Mouse (Mus musculus) heart, embryonic 11.5 days (tissue): ENCODE measurements around the gene Bloc1s1. TPM values are rescaled to one million over a fixed set of nuclear protein-coding genes. Genes with fewer than 3 reads are reported as not detected.
A peak's percentile ranks its signal among the peaks of the same experiment; 100 is the strongest.

ENCODE experiments used
- ATAC-seq: fragments of 200-750 bp; cut with Nextera tagmentation; replicated peaks from 2 replicates; pipeline ENCODE4 v1.8.0; 2017; ENCODE audit warnings: moderate library complexity; ENCODE audit not compliant: insufficient number of reproducible peaks, low FRiP score, low TSS enrichment
- H3K27ac ChIP-seq: fragments of 300-500 bp; sonication (generic); 2 replicates; pipeline ENCODE4 v1.5.1; 2014; ENCODE audit warnings: mild to moderate bottlenecking, low read depth, low read length
- H3K27me3 ChIP-seq: fragments of 300-500 bp; sonication (generic); 2 replicates; pipeline ENCODE4 v1.6.1; 2014; ENCODE audit warnings: mild to moderate bottlenecking, low read length, mixed read lengths; ENCODE audit not compliant: control insufficient read depth, insufficient read depth
- H3K36me3 ChIP-seq: fragments of 300-500 bp; sonication (generic); 2 replicates; pipeline ENCODE4 v1.6.1; 2014; ENCODE audit warnings: mild to moderate bottlenecking, low read length, moderate library complexity, mixed read lengths; ENCODE audit not compliant: control insufficient read depth, insufficient read depth
- H3K4me1 ChIP-seq: fragments of 300-500 bp; sonication (generic); 2 replicates; pipeline ENCODE4 v1.6.1; 2014; ENCODE audit warnings: low read length; ENCODE audit not compliant: control insufficient read depth, insufficient read depth
- H3K4me2 ChIP-seq: fragments of 300-500 bp; sonication (generic); 2 replicates; pipeline ENCODE4 v1.6.1; 2014; ENCODE audit warnings: mild to moderate bottlenecking, moderate library complexity
- H3K4me3 ChIP-seq: fragments of 300-500 bp; sonication (generic); 2 replicates; pipeline ENCODE4 v1.5.1; 2014; ENCODE audit warnings: low read depth, low read length
- H3K9ac ChIP-seq: fragments of 300-500 bp; sonication (generic); 2 replicates; pipeline ENCODE4 v1.6.1; 2014; ENCODE audit warnings: mild to moderate bottlenecking, low read depth, low read length, moderate library complexity
- H3K9me3 ChIP-seq: fragments of 300-500 bp; sonication (generic); replicated peaks from 2 replicates; pipeline ENCODE4 v1.6.1; 2016; ENCODE audit warnings: low read length; ENCODE audit not compliant: control insufficient read depth
- WGBS: fragments of 180-500 bp; shearing (Covaris S2); extraction: QIAGEN DNeasy Blood & Tissue Kit; methylation state at CpG from one replicate; pipeline ENCODE4 v1.1.7; 2014; ENCODE audit not compliant: insufficient replicate concordance; 5-methylcytosine and 5-hydroxymethylcytosine counted together
- polyA plus RNA-seq: library from polyadenylated mRNA; unstranded; fragments of >200 nt; fragmentation: Nextera tagmentation; extraction: Ambion mirVana; gene quantifications from 2 replicates; pipeline ENCODE4 v1.2.1, GENCODE M21; 2014

Bloc1s1 gene
- polyA plus RNA-seq, 1 experiment from 2014 or later, result 206 TPM

DNA sequence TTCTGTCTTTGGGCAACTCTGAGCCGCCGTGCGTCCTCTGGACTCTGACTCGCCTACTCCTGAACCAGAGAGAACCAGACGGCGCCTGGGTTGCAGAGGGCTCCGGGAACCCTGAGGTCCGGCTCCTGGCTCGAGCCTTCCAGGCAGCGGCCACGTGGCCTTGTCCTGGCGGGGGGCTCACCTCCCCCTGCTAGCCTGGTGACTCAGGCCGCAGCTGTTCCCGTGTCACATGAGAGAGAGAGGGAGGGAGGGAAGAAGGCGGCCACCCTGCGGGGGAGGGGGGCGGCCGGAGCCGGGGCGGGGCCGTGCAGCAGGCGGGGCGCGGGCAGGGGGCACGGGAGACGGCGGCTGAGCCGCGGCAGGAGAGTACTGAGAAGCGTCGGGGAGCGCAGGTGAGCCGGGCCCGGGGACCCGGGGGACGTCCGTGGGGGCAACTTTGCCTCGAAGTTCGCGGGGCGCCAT, 14.2 kb downstream of the Bloc1s1 start:
- Histone ChIP-seq H3K4me3 (peak overlapping the region; percentile 90), H3K9ac (peak overlapping the region; percentile 97), H3K27ac (peak overlapping the region; percentile 76), H3K4me2 (peak overlapping the region; percentile 67), H3K9me3 (no peaks in the 10 kb centered on the region), H3K36me3 (peaks cover 9% of the 10 kb centered on the region), H3K4me1 (peaks cover 9% of the 10 kb centered on the region), H3K27me3 (no peaks in the 10 kb centered on the region)
- ATAC-seq, result peak; percentile 76
- under 1% methylated on average over 35 of the region's 41 CpGs for WGBS

- Histone ChIP-seq H3K9me3 (no peaks in the 10 kb centered on the region), H3K27ac (peak overlapping the region; percentile 76), H3K4me1 (peaks cover 9% of the 10 kb centered on the region), H3K27me3 (no peaks in the 10 kb centered on the region), H3K9ac (peak overlapping the region; percentile 97), H3K4me3 (peak overlapping the region; percentile 90), H3K36me3 (peaks cover 4% of the 10 kb centered on the region), H3K4me2 (peak overlapping the region; percentile 67)
- 57% methylated on average over 13 of the region's 13 CpGs for WGBS
- ATAC-seq, result no peak
Measured at GRCm38 (mm10) chr10:128908778-128909448, 14.9 kb downstream of the Bloc1s1 start.

DNA sequence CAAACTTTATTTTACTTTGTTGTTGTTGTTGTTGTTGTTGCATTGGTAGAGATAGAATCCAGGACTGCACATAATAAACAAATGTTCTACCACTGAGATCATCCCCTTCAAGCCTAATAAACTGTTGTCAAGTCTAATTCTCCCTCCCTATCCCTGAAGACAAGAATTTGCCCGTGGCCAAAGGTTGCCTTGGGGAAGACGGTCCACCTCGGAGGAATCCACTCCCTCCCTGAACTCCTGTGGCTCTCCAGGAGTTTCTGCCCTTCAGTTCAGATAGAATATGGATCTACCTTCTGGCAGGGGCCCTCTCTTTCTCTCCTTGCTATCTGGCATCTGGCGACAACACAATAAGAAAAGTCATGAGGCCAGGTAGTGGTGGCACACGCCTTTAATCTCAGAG, 19.0 kb downstream of the Bloc1s1 start:
- peaks cover 6% of the 10 kb centered on the region; the same call in 1 of the 2 replicates for H3K4me1 ChIP-seq
- H3K27me3 ChIP-seq, result no peaks in the 10 kb centered on the region
- no peak overlapping the region for H3K9ac ChIP-seq
- no peaks in the 10 kb centered on the region for H3K36me3 ChIP-seq
- no peak overlapping the region for H3K4me3 ChIP-seq
- no peak overlapping the region for H3K27ac ChIP-seq
- H3K4me2 ChIP-seq, result no peak overlapping the region
- ATAC-seq, result no peak
- H3K9me3 ChIP-seq, result no peaks in the 10 kb centered on the region
- WGBS, result 72% methylated on average over 5 of the region's 5 CpGs

- Histone ChIP-seq H3K9ac (no peak overlapping the region), H3K4me1 (no peaks in the 10 kb centered on the region), H3K4me2 (no peak overlapping the region), H3K9me3 (no peaks in the 10 kb centered on the region), H3K27ac (no peak overlapping the region), H3K27me3 (0 out of 2 replicates have a peak, but pooled peaks cover 3% of the 10 kb centered on the region), H3K4me3 (no peak overlapping the region), H3K36me3 (no peaks in the 10 kb centered on the region)
- ATAC-seq, result no peak
- 83% methylated on average over 3 of the region's 3 CpGs for WGBS
Measured at GRCm38 (mm10) chr10:128902409-128902988, 21.3 kb downstream of the Bloc1s1 start.

GRCm38 (mm10) chr10:128901409-128901808, 22.4 kb downstream of the Bloc1s1 start:
- H3K4me3 ChIP-seq, result no peak overlapping the region
- no peaks in the 10 kb centered on the region for H3K4me1 ChIP-seq
- no peak overlapping the region for H3K27ac ChIP-seq
- no peaks in the 10 kb centered on the region for H3K9me3 ChIP-seq
- no peak for ATAC-seq
- no peak overlapping the region for H3K4me2 ChIP-seq
- 61% methylated on average over 1 of the region's 1 CpGs for WGBS
- H3K9ac ChIP-seq, result no peak overlapping the region
- H3K27me3 ChIP-seq, result peaks cover 9% of the 10 kb centered on the region
- H3K36me3 ChIP-seq, result no peaks in the 10 kb centered on the region

DNA sequence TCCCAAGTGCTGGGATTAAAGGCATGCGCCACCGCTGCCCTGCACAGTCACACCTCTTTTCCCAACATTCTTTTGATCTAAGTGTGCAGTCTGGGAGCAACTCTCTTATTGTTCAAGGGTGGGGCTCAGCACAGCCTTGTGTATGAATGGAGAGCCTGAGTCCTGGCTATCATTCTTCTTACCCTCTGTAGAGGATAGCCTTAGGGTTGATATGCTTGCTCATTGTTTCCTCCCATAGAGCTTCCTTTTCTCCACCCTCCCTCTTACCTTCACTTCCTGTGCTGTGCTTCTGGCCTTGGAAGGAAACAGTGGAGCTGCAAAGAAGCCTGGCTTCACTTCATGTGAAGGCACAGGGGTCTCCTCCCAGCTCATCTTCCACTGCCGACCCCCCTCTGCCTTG, 23.1 kb downstream of the Bloc1s1 start, which contains the start of gene Cd63:
Cd63 (plus strand) TSS at position 292 of the 400 bp plus-strand sequence.
- no peak within 1 kb of the TSS for H3K9ac ChIP-seq
- no peak within 1 kb of the TSS for H3K4me3 ChIP-seq
- no peaks in the 10 kb centered on the region for H3K9me3 ChIP-seq
- H3K4me1 ChIP-seq, result no peaks in the 10 kb centered on the region
- no peak within 1 kb of the TSS for H3K4me2 ChIP-seq
- no peak for ATAC-seq
- H3K36me3 ChIP-seq, result no peaks in the 10 kb centered on the region
- H3K27ac ChIP-seq, result no peak within 1 kb of the TSS
- peaks cover 15% of the 10 kb centered on the region for H3K27me3 ChIP-seq
- WGBS, result 74% methylated on average over 3 of the region's 3 CpGs

DNA sequence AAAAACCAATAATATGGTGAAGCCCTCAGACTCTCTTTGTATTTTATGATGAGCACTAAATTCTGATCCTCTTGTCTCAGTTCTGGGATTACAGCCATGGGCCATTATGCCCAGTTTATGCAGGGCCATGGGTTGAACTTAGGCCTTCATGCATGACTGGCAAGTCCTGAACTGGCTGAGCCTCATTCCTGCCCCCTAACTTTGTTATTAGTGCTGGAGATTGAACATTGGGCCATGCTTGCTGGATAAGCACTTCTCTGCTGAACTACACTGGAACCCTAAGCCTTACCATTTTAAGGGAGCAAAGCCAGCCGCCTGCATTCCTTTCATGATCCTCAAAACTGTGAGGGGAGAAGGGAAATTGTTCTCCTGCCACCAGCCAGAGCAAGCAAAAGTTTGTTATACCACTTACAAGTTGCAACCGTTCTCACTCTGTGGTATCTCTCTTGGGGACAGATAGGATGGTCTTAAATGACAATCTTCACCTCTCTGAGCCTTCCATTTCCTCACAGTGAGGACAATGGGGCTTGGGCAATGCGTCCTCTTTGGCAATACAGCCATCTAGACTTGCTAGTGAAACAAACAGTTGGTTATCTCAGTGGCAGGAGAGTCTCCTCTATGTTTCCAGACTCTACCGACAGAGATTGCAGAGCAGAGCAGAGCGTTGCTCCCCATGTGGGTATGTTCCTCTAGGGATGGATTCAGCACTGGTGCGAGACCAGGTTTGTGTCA, 23.9 kb downstream of the Bloc1s1 start:
- H3K4me1 ChIP-seq, result no peaks in the 10 kb centered on the region
- H3K4me2 ChIP-seq, result no peak overlapping the region
- H3K9me3 ChIP-seq, result no peaks in the 10 kb centered on the region
- peaks cover 15% of the 10 kb centered on the region for H3K27me3 ChIP-seq
- H3K4me3 ChIP-seq, result no peak overlapping the region
- no peak overlapping the region for H3K27ac ChIP-seq
- no peaks in the 10 kb centered on the region for H3K36me3 ChIP-seq
- ATAC-seq, result no peak
- WGBS, result 61% methylated on average over 6 of the region's 6 CpGs
- no peak overlapping the region for H3K9ac ChIP-seq

- WGBS, result 12% methylated on average over 1 of the region's 1 CpGs
- Histone ChIP-seq H3K4me2 (no peak overlapping the region), H3K36me3 (no peaks in the 10 kb centered on the region), H3K9ac (no peak overlapping the region), H3K9me3 (no peaks in the 10 kb centered on the region), H3K4me1 (no peaks in the 10 kb centered on the region), H3K27ac (no peak overlapping the region), H3K4me3 (no peak overlapping the region), H3K27me3 (peaks cover 24% of the 10 kb centered on the region)
- ATAC-seq, result no peak
Measured at GRCm38 (mm10) chr10:128897501-128897900, 26.3 kb downstream of the Bloc1s1 start.
